Mouse (Mus musculus): ENCODE data around the gene Ier5.
A peak's percentile ranks its signal among the peaks of the same experiment; 100 is the strongest.

The Ier5 gene

DNA sequence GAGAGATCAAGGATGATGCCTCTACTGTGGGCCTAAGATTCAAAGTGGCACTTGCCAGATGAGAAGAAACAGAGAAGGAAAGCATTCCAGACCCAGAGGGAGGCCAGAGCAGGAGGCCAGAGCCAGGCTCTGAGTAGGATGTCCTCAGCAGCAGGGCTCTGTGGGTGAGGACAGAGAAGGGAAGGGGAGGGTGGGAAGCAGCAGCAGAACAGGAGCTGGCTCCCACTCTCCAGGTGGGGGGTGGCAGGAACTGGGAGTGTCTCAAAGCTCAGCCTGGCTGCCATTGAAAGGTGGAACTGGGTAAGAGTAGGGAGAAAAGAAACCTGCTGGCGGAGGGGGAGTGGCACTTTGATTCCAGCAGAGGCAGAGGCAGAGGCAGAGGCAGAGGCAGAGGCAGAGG, 46.1 kb downstream of the Ier5 start:
- DNase-seq (ENCODE audit: low spot score), result no peak

GRCm38 (mm10) chr1:155052761-155053166, 46.7 kb downstream of the Ier5 start:
- DNase-seq (ENCODE audit: low spot score), result no peak

- DNase-seq (ENCODE audit: low spot score), result no peak
Observed at GRCm38 (mm10) chr1:155052131-155052760, 47.2 kb downstream of the Ier5 start.

DNA sequence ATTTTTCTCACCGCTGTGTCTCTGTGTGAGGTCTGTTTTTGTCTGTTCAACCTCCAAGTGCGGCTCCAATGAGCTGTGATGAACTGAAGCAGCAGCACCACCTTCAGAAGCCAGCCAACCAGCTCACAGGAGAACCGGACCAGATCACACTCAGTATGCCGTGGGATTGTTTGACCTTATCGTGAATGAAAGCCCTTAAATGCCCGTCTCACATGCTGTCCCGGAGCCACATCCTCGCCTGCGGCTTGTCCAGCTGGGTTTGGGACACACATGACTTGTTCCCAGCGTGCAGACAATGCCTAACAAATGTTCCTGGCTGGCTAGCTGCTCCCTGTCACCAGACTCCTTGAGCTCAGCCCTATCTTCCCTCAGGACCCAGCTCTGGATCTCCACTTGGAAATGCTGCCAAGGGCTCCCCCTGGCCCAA, 47.7 kb downstream of the Ier5 start:
- DNase-seq (ENCODE audit: low spot score), result no peak

DNA sequence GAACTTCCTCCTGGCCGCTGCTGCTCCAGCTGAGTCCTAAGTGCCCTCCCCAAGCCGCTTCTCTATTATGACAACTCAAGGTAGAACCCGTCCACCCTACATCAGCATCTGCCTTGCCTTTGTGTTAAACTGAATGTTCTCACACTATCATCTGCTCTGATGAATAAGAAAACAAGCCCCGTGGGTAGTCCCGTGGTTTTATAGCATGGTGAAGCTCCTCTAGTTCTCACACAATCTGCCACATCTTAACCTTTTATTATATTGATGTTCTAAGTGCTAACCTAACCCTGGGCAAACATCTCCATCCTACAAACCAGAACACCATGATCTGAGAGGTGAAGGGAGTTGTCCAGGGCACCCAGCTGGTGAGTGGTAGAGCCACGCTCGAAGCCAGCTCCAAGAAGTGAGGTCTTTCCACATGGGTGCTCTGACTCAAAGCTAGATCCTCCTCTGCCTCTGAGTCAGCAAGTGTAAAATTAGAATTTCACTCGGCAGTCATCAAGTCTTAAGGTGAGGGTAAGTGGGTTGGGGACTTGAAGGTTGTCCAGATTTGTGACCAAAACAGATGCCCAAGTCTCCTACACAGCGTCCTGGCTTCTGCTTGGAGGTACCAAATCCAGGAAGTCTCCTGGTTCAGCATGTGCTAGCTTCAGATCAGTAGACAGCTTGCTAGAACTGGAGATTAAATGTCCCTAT, 48.4 kb downstream of the Ier5 start:
- no peak for DNase-seq (ENCODE audit: low spot score)

DNA sequence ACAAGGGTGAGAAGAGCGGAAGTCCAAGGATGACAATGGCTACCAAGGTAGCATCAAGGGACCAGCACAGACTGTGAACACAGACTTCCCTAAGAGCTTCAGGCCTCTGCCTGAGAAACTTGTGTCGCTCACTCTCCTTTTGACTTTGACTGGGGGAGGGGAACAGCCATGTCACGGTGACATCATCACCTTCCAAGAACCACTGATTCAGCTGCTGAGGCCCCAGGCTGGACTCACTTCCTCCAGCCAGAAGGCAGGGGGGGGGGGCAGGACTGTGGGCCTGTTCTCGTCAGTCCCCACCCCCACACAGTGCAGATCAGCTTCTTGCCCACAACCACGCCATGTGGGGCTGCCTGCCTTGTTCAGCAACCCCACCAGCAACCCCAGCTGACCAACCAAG, 49.3 kb downstream of the Ier5 start:
- no peak for DNase-seq (ENCODE audit: low spot score)

DNA sequence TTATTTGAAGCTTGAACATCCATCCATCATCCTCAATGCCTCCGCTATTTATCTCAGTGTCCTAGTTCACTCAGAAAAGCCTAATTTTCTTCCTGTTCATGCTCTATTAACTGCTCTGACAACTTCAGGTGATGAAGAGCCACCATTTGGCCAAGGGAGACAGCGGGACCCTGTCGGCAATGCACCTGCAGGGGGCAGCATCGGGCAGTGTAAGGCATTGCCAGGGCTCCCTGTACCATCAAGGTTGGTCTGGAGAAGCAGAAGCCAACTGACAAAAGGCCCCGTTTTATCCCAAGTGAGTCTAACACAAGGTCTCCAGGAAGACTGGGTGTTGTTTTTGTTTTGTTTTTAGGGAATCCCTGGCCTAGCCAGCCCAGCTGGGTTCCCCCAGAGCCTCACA, 50.5 kb downstream of the Ier5 start:
- DNase-seq (ENCODE audit: low spot score), result peak; percentile 96
